Mouse (Mus musculus) right cerebral cortex, postnatal 25 days (tissue): ENCODE results near the gene Anks1.

Experiments
- DNase-seq: peaks from one replicate; pipeline ENCODE4 v3.0.0; 2022

The Anks1 gene

DNA sequence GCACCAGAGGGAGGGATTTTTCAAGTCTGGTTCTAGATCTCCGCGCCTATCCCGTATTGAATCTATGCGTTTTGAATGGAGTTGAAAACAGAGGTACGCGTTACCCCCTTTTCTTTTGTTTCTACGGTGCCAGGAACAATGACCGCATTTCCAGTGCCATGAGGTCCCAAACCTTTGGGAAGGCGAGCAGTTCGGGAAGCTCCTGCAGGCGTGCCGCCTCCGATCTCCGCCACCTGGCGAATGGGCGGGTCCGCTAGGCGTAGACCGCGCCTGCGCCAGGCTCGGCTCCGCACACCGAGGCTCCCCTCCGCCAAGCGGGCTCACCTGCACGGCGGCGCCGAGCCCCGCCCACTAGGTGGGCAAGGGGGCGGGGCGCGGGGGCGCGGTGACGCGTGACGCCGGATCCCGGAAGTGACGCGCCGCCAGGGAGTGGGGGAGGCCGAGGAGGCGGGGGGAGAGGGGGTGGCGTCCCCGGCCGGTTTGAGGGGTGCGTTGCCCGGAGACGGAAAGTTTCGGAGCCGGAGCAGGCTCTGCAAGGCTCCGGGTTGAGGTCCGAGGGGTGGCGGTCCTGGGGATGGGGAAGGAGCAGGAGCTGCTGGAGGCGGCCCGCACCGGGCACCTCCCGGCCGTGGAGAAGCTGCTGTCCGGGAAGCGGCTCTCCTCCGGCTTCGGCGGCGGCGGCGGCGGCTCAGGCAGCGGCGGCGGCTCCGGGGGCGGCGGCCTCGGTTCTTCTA lies at the start of gene Anks1:
Gene Anks1 (plus strand): TSS at position 419 of the 734 bp plus-strand sequence.
- peak; percentile 85 for DNase-seq

DNA sequence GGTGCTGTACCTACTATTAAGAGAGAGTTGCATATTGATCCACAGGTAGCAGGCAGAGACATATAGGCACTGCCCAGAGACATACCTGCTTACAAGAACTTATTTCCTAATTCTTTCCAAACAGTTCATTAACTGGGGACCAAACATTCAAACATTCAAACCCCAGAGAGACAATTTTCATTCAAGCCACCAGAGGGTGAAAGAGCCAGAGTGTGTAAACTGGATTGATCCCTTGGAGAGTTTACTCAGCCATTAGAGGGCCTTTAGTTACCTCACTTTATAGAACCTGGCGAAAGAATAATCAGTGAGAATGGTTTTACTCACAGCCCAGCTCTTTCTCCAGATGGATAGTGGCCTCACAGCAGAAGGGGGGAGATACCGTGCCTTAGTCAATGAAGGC lies 43.6 kb upstream of the Anks1 start:
- no peak for DNase-seq

GRCm38 (mm10) chr17:27866737-27867136 lies 42.4 kb upstream of the Anks1 start:
- no peak for DNase-seq

- DNase-seq = no peak
Measured at GRCm38 (mm10) chr17:27871851-27872250, 37.3 kb upstream of the Anks1 start.

- DNase-seq = no peak
Measured at GRCm38 (mm10) chr17:27873583-27873982, 35.5 kb upstream of the Anks1 start.

DNA sequence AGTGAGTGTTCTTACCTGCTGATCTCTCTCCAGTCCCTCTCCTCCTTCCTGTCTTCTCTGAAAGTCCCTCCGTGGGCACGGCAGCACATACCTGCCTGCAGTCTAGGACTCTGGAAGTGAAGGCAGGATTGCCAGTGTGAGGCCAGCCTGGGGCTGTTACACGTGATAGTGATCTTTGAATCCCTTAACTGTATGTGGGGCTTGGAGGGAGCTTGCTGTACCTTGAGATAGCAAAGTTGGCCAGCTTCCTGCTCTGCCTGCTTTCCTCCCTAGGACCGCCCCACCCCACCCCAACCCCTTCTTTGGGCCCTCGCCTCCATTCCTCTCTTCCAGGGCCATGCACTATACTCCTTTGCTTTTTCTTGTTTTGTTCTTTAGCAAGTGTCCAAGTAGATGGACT lies 34.6 kb upstream of the Anks1 start:
- DNase-seq = no peak

DNA sequence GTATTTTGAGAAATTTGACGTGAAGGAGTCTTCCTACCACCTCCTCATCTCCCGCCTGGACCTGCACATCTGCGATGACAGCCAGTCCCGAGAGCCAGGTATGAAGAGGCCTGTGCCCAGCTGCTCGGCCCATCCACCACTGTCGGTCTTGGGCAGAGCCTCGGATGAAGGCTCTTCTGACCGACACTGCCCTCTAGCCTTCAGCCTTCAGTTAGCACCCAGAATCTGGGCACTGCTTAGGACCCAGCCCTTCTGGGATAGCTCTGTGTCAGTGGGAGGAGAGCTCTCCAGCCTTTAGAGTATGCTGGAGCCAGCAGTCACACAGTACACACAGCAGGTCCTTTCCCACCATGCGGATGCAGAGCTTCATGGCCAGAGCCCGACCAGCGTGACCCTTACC lies 27.6 kb upstream of the Anks1 start:
- DNase-seq = no peak

DNA sequence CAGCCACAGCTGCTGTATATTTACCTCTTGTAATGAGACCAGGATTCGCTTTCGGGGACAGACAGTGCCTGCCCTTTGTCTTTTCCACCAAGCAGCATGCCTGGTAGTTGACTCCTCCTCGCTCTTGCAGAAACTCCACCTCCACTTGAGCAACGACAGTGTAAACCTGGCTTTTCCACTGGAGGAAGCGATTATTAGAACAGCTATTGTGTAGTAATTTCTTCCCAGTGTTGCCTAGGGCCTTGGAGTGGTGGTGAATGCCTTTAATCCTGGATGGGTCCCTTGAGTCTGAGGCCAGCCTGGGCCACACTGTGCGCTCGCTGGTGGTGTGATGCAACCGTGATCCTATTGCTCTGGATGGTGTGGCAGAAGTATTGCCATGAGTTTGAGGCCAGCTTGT lies 26.0 kb upstream of the Anks1 start:
- no peak for DNase-seq

DNA sequence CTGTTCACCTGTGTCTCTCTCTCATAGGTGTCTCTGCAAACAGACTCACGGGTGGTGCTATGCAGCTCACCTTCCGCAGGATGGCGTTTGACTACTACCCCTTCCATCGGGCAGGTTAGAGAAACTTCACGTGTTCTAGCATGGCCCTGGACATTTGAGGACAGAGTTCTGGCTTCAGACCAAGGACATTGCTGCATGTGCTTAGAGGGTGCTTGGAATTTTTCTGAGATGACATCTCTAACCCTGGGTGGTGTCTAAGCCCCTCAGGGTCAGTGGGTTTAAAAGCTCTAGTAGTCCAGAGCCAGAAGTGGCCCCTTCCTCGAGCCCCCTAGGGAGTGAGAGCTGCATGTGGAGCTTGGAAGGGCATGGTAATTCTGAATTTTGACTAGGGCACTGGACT lies 25.1 kb upstream of the Anks1 start:
- no peak for DNase-seq

- DNase-seq = no peak
Measured at GRCm38 (mm10) chr17:27886499-27887210, 22.5 kb upstream of the Anks1 start.

GRCm38 (mm10) chr17:27907512-27908205 lies 1.4 kb upstream of the Anks1 start:
- DNase-seq = peak; percentile 94

GRCm38 (mm10) chr17:27908206-27908887 lies 759 bp upstream of the Anks1 start:
- no peak for DNase-seq

DNA sequence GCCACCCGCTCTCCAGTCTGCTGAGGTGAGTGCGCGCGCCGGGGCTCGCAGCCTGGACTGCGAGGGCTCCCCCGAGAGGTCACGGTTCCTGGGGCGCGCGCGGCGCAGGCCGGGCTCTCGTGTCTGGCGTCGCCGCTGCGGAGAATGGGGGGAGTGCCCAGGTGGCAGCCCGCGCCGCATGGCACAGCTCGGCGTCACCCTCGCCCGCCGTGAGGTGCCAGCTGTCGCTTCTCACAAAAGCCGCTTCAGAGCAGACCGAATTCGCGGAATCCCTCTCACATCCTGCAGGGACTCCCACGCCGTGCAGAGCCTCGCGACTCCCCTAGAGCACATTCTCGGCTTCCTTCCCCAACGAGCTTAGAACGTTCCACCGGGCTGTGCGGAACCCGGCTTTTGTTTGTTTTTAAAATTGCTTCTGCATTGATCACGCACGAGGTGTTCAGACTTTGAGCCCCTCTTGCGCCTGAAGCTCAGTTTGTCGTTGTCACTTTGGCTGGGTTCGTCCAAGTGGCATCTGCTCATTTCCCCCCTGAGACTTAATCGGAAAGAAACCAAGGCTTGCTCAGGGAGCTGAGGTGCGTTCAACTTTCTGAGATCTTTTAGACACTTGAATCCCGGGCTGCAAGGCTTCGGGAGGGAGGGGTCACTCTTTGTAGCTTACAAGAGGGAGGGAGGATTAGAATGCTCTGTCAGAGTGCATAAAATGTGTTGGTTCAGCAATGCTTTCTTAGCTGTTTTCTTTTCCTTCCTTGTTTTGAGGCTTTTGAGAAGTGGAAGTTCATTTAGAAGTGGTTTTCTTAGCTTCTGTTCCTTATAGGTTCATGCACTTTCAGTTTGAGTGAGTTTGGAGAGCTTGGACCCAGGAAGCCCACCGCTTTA lies 755 bp downstream of the Anks1 start, which contains the start of gene Taf11:
Gene Taf11 (minus strand): TSS at position 223 of the 879 bp plus-strand sequence.
- DNase-seq = peak; percentile 84

GRCm38 (mm10) chr17:27911371-27911770 lies 2.3 kb downstream of the Anks1 start:
- DNase-seq = no peak

DNA sequence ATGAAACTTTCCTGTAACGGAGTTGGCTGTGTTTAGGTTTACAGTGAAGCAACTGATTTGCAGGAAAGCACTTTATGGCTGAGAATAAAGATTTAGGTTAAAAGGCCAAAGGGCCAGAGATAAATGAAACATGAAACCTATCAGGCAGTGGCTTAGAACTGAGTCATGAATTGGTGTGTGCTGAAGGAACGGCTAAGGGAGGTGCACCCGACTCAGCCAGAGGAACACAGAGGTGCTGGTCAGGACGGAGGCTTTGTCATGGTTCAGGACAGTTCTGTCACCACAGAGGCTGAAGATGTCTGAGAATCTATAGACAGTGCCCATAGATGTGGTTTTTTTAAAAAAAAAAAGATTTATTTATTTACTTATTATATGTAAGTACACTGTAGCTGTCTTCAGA lies 5.6 kb downstream of the Anks1 start:
- no peak for DNase-seq

GRCm38 (mm10) chr17:27916366-27916765 lies 7.3 kb downstream of the Anks1 start:
- no peak for DNase-seq

- no peak for DNase-seq
Measured at GRCm38 (mm10) chr17:27920676-27921075, 11.6 kb downstream of the Anks1 start.

DNA sequence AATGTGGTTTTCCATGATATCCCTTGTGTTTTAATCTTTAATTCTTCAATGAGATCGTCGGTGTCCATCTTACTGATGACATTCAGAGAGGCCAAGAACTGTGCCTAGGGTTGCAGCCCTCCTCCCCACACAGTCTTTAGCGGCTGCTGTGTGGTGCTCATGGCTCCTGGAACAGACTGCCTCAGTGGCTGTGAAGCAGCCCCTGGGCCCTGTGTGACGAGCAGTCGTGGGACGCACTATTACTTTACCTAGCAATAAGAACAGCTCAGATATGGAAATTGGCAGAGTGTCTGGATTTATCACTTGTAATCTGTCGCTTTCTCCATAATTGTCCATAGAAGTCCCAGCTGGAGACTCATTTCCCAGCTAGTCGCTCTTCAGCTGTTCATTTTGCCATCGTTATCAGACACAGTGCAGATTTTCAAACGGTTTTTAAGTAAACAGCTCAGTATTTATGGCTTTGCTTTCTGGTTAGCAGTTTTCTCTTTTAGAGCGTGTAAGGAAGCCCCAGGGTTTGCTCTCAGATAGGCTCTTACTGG lies 13.1 kb downstream of the Anks1 start:
- DNase-seq = no peak

GRCm38 (mm10) chr17:27925054-27925453 lies 15.9 kb downstream of the Anks1 start:
- DNase-seq = no peak

- no peak for DNase-seq
Measured at GRCm38 (mm10) chr17:27925504-27925903, 16.4 kb downstream of the Anks1 start.

DNA sequence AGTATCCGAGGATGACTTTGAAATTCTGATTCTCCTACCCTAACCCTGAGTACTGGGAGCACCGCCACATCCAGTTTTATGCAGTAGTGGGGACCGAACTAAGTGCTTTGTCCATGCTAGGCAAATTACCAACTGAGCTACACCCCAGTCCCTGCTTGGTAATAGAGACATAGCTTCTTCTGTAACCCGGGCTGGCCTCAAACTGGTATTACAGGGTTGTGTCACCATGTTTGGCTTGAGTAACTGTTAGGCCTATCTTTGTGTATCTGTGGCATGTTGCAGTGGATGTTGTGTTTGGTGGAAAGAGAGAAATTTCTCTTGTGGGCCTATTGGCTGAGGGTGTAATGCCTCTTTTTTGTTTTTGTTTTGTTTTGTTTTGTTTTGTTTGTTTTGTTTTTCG lies 21.2 kb downstream of the Anks1 start:
- no peak for DNase-seq

GRCm38 (mm10) chr17:27931826-27932225 lies 22.7 kb downstream of the Anks1 start:
- DNase-seq = no peak
